Mouse (Mus musculus) neural tube, embryonic 13.5 days (tissue): ENCODE measurements at regions not wholly inside any gene's neighbourhood (a gene's known extent, or its start where the extent isn't known, plus 50 kb on each side); places are given as distances from the start of the nearest gene placed in this dataset.
A peak's percentile ranks its signal among the peaks of the same experiment; 100 is the strongest.
"Not testable (repeated sequence)": the region's sequence is repeated elsewhere in the genome, so short reads cannot be mapped to it uniquely, and the experiment has no call there.

Source experiments
- ATAC-seq: fragments of 200-750 bp; cut with Nextera tagmentation; 2 replicates; pipeline ENCODE4 v1.8.0; 2017; ENCODE audit warnings: low read depth, mild to moderate bottlenecking, moderate TSS enrichment, moderate library complexity
- H3K27ac ChIP-seq: fragments of 300-500 bp; sonication (generic); replicated peaks from 2 replicates; pipeline ENCODE4 v1.5.1; 2015; ENCODE audit warnings: moderate library complexity, mild to moderate bottlenecking, inconsistent platforms
- H3K27me3 ChIP-seq: fragments of 300-500 bp; sonication (generic); 2 replicates; pipeline ENCODE4 v1.6.1; 2015; ENCODE audit warnings: mild to moderate bottlenecking, inconsistent platforms
- H3K36me3 ChIP-seq: fragments of 300-500 bp; sonication (generic); 2 replicates; pipeline ENCODE4 v1.6.1; 2015; ENCODE audit warnings: mild to moderate bottlenecking, inconsistent platforms
- H3K4me1 ChIP-seq: fragments of 300-500 bp; sonication (generic); replicated peaks from 2 replicates; pipeline ENCODE4 v1.6.1; 2015; ENCODE audit warnings: inconsistent platforms
- H3K4me2 ChIP-seq: fragments of 300-500 bp; sonication (generic); 2 replicates; pipeline ENCODE4 v1.6.1; 2015; ENCODE audit warnings: inconsistent platforms, mild to moderate bottlenecking, moderate library complexity
- H3K4me3 ChIP-seq: fragments of 300-500 bp; sonication (generic); 2 replicates; pipeline ENCODE4 v1.5.1; 2015; ENCODE audit warnings: mild to moderate bottlenecking, inconsistent platforms
- H3K9ac ChIP-seq: fragments of 300-500 bp; sonication (generic); 2 replicates; pipeline ENCODE4 v1.6.1; 2015; ENCODE audit warnings: moderate library complexity, mild to moderate bottlenecking, inconsistent platforms
- H3K9me3 ChIP-seq: fragments of 300-500 bp; sonication (generic); 2 replicates; pipeline ENCODE4 v1.6.1; 2016; ENCODE audit warnings: inconsistent platforms
- WGBS: fragments of 180-500 bp; shearing (Covaris S2); methylation state at CpG from one replicate; pipeline ENCODE4 v1.1.7; 2015; 5-methylcytosine and 5-hydroxymethylcytosine counted together

DNA sequence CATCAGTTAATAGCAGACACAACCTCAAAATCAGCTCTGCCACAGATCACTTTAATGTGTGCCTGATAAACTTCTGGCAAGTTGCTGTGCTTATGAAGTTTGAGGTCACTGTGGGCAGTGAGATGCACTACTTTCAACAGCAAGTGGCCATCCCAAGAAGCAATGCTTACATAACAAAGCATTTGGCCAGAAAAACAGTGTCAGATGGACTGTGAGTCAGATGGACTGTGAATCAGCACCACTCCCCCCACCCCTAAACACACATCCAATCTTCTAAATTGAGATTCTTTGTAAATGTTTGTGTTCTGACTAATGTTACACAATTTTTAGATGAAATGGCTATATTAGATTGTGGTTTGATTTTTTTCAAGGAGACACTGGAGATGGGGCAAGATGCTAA lies 550.7 kb downstream of the Nxph1 start:
- Histone ChIP-seq H3K4me3 (no peak overlapping the region), H3K27ac (no peak overlapping the region), H3K27me3 (no peaks in the 10 kb centered on the region), H3K4me2 (no peak overlapping the region), H3K4me1 (no peaks in the 10 kb centered on the region), H3K9me3 (no peaks in the 10 kb centered on the region), H3K9ac (no peak overlapping the region), H3K36me3 (no peaks in the 10 kb centered on the region)
- ATAC-seq: no peak

DNA sequence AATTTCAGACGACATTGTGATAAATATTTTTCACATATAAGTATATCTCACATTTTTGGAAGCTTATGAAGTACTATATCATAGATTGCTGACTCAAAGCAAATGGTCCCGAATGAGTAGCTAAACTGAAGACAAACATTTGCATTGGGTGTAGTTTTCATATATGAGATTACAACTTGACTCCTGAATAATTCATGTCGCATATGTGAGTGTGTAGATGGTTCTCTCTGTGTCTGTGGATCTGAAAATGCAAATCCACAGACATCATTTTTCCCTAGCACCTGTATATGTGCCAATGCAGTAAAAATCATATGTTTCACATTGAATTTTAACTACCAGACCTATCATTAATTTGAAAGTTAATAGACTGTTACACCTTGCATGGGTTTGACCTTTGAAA lies 586.2 kb downstream of the Nxph1 start:
- no peaks in the 10 kb centered on the region for H3K4me1 ChIP-seq
- no peaks in the 10 kb centered on the region for H3K36me3 ChIP-seq
- no peak overlapping the region for H3K9ac ChIP-seq
- ATAC-seq: no peak
- no peaks in the 10 kb centered on the region for H3K9me3 ChIP-seq
- no peak overlapping the region for H3K4me3 ChIP-seq
- WGBS: 74% methylated on average over 3 of the region's 3 CpGs
- no peak overlapping the region for H3K27ac ChIP-seq
- no peak overlapping the region for H3K4me2 ChIP-seq
- no peaks in the 10 kb centered on the region for H3K27me3 ChIP-seq

DNA sequence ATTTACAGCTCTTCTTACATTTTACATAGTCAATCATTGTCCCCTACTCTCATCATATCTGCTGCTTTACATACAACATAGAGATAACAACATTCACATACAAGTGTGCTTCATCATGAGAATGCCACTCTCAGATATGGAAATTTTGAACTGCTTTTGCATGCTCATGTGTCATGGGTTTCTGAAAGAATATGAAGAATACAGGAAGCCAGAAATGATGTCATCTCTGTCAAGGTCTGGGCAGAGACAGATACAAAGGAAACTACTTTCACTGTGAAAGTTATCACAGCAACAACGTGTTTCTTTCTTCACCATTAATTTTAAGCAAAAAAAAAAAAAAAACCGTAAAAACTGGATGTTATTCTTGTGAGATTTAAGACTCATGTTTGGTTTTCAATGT lies 590.5 kb downstream of the Nxph1 start:
- no peak overlapping the region for H3K9ac ChIP-seq
- no peaks in the 10 kb centered on the region for H3K9me3 ChIP-seq
- H3K27me3 ChIP-seq: no peaks in the 10 kb centered on the region
- no peak for ATAC-seq
- H3K4me2 ChIP-seq: no peak overlapping the region
- no peak overlapping the region for H3K4me3 ChIP-seq
- H3K27ac ChIP-seq: no peak overlapping the region
- no peaks in the 10 kb centered on the region for H3K36me3 ChIP-seq
- 68% methylated on average over 2 of the region's 2 CpGs for WGBS
- H3K4me1 ChIP-seq: no peaks in the 10 kb centered on the region

DNA sequence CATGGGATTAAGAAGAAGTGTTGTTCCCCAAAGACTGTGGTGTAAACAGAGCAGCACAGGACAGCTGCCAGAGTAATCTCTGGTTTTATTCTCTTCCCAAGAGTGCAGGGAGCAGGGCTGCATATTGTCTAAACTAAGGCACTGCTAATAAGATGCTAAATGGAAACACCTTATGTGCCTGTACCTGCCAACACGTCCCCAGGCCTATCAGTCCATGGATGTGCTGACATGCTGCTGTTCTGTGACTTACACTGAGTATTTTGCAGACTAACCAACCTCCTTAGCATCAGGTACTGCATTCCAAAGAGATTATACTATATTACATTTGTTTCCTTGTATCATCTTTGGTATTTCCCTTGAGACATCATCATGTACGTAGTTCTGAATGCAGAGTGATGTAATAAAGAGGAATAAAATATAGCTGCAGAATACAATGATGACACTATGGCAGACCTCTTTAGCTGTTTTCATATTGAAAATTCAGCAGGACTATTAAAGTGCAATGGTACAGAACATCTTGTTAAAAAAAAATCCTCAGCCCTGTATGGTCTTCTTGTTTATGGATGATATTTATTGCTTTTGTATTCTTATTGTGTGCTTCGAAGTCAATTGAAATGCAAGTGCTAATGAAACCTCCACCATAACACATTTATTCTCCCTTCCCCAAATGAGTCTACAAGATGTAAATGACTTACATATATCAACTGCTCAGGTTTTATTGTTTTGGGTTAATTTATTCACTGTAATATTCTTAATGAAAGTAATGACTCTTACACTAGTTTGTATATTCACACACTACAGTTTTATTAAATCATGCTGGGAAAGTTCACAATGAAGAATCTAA lies 602.1 kb downstream of the Nxph1 start:
- Histone ChIP-seq H3K27me3 (no peaks in the 10 kb centered on the region), H3K9me3 (no peaks in the 10 kb centered on the region), H3K9ac (no peak overlapping the region), H3K4me1 (no peaks in the 10 kb centered on the region), H3K36me3 (no peaks in the 10 kb centered on the region), H3K4me3 (no peak overlapping the region), H3K27ac (peak overlapping the region; percentile 71; the same call in 1 of the 2 replicates), H3K4me2 (no peak overlapping the region)
- ATAC-seq: peak; percentile 88
- WGBS: 45% methylated on average over 3 of the region's 3 CpGs

DNA sequence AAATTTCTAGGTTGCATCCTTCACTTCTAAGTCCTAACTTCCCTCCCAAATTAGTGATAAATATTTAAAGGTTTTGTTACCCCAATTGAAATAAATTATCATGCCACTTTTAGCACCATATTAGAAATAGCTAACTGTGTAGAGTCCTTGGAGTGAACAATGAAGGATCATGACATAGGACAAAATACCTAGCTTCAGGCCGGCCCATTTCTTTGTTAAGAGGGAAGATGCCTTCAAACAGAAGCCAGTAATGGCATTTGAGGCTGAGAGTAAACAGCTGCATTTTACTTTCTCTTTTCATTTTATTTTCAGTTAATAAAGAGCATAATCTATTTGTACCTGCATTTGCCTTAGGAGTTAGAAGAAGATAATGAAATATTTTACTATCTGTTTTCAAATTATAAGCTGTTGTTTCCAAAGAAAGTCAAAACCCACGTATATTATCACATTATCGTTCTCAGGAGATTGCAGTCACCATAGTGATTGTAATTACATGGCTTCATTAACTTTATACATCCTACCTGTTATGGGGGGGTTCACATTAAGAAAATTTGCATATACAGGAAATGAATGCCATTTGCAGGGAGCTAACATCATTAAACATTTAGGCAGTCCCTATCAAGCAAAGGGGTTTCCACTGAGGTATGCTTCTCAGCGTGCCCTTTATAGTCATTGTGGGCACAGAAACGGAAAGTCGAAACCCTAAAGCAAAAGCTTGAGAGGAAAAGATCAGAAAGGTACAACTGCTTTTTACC lies 615.2 kb downstream of the Nxph1 start:
- no peak overlapping the region for H3K9ac ChIP-seq
- 52% methylated on average over 6 of the region's 6 CpGs for WGBS

DNA sequence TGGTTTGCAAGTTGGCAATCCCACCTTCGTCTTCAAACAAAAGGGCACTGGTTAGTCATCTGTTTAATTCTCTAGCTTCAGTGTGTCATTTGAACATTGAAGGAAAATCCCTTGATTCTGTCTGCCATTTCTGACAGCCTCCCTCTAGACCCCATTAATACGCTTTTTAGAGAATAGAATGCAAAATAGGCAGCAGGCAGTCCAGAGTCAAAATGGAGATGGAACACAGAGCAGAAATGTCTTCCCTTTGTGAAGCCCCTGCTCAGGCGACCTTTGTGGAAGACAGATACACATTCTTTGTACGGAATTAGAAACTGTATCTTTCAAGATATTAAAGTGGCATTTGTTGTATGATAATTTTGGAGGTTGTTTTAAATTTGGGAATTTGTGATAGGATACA lies 623.6 kb downstream of the Nxph1 start:
- no peaks in the 10 kb centered on the region for H3K36me3 ChIP-seq
- no peak for ATAC-seq
- 0 out of 2 replicates have a peak overlapping the region, but pooled peaks have one; percentile 2 for H3K27ac ChIP-seq
- no peaks in the 10 kb centered on the region for H3K27me3 ChIP-seq
- no peak overlapping the region for H3K4me2 ChIP-seq
- H3K9ac ChIP-seq: no peak overlapping the region
- H3K9me3 ChIP-seq: no peaks in the 10 kb centered on the region
- H3K4me1 ChIP-seq: no peaks in the 10 kb centered on the region
- 72% methylated on average over 4 of the region's 4 CpGs for WGBS
- H3K4me3 ChIP-seq: no peak overlapping the region

More for the DNA sequence above, 615.2 kb downstream of the Nxph1 start:
- peak overlapping the region; percentile 71 for H3K27ac ChIP-seq
- no peak overlapping the region for H3K4me2 ChIP-seq
- no peaks in the 10 kb centered on the region for H3K36me3 ChIP-seq
- no peaks in the 10 kb centered on the region for H3K9me3 ChIP-seq
- H3K4me1 ChIP-seq: no peaks in the 10 kb centered on the region
- no peaks in the 10 kb centered on the region for H3K27me3 ChIP-seq
- H3K4me3 ChIP-seq: no peak overlapping the region
- ATAC-seq: peak; percentile 95

DNA sequence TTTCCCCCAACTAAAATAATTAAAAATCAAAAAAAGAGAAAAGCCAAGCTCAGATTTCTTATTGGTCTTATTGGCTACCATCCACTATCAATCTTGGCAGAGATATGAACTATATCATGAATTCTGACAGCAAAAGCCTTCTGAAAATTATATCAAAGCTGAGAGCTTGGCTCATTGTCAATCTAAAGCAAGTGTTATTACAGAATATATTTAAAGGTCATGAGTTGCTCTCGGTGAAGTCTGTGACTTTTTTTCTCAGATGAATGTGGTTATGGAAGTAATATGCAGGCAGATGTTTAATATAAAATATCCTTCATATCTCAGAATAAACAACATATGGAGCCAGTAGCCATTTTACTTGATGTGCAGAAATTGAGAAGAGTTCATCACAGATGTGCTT lies 645.2 kb downstream of the Nxph1 start:
- H3K27me3 ChIP-seq: no peaks in the 10 kb centered on the region
- no peak overlapping the region for H3K9ac ChIP-seq
- 76% methylated on average over 1 of the region's 1 CpGs for WGBS
- ATAC-seq: no peak
- H3K9me3 ChIP-seq: no peaks in the 10 kb centered on the region
- no peak overlapping the region for H3K27ac ChIP-seq
- no peaks in the 10 kb centered on the region for H3K36me3 ChIP-seq
- no peak overlapping the region for H3K4me3 ChIP-seq
- H3K4me2 ChIP-seq: no peak overlapping the region
- H3K4me1 ChIP-seq: no peaks in the 10 kb centered on the region

DNA sequence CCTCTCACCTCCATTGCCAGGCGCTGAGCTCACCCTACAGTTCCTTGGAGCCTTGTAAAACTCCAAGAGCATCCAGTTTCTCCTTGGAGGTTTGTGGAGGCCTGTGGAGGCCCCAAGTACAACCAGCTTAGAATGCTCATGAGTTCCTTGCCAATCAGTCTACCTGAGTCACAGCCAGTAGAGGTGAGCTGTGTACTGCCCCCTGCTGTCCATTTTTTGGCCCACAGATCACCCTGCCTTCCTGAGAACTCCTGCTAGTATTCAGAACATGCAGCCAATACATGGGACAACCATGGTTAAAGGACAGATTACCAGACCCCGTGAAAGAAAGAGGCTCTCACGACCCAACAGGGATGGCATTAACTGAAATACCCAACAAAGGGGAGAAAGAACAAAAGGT lies 651.2 kb downstream of the Nxph1 start:
- H3K36me3 ChIP-seq: no peaks in the 10 kb centered on the region
- peaks cover 5% of the 10 kb centered on the region; the same call in 1 of the 2 replicates for H3K9me3 ChIP-seq
- H3K4me3 ChIP-seq: no peak overlapping the region
- no peak overlapping the region for H3K4me2 ChIP-seq
- H3K27me3 ChIP-seq: no peaks in the 10 kb centered on the region
- no peaks in the 10 kb centered on the region for H3K4me1 ChIP-seq
- WGBS: 87% methylated on average over 3 of the region's 3 CpGs
- H3K9ac ChIP-seq: no peak overlapping the region
- no peak overlapping the region for H3K27ac ChIP-seq
- ATAC-seq: no peak

DNA sequence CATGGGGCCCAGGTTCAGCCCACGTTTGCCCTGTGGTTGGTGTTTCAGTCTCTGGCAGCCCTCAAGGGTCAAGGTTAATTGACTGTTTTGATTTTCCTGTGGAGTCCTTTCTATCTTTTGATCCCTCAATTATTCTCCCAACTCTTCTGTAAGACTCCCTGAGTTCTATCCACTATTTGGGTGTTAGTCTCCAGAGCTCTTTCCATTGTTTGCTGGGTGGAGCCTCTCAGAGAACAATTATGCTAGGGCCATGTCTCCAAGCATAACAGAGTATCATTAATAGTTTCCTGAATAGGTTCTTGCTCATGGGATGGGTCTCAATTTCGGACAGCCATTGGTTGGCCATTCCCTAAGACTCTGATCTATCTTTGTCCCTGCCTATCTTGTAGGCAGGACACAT lies 685.7 kb downstream of the Nxph1 start:
- 58% methylated on average over 2 of the region's 2 CpGs for WGBS

DNA sequence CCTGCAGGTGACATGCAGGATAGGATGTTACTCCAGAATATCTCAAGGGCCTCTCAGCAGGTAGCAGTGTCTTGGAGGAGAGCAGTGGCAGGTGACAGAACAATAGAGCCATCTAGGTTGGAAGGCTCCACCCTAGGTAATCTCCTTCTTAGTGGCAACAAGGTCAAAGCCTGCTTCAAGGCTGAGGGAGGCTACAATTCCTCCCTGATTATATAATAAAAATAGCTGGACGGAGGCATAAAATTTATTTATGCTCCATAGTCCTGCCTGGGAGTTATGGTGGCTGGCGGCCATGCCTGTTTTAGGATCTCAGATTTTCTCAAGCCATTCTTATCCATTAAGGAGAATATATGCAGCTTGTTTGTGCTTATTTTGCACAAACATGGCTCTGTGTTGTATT lies 695.2 kb downstream of the Nxph1 start:
- not testable (repeated sequence) for H3K36me3 ChIP-seq

More for the DNA sequence above, 685.7 kb downstream of the Nxph1 start:
- Histone ChIP-seq H3K4me2 (no peak overlapping the region), H3K9me3 (no peaks in the 10 kb centered on the region), H3K36me3 (no peaks in the 10 kb centered on the region), H3K9ac (no peak overlapping the region), H3K27ac (no peak overlapping the region), H3K4me3 (no peak overlapping the region), H3K27me3 (no peaks in the 10 kb centered on the region), H3K4me1 (no peaks in the 10 kb centered on the region)
- no peak for ATAC-seq

DNA sequence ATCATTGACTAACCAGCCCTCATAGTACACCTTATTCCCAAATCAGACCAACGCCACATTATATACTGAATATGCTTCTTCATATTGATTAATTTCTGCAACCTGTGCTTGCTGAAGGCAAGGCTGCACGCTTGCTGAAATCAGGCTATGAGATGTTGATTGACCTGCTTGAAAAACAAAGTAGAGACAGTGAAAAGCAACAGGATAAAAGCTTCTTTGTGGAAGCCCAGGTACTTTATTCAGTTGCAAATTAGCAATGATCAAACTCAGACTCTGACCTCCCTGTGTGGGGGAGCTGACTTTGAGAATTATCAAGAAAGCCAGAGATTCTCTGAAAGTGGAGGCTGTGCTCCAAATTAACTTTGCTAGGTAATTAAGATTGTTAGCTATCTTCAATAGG lies 695.7 kb downstream of the Nxph1 start:
- H3K9ac ChIP-seq, H3K4me2 ChIP-seq, H3K4me3 ChIP-seq, H3K4me1 ChIP-seq, ATAC-seq, H3K27me3 ChIP-seq, H3K36me3 ChIP-seq, H3K27ac ChIP-seq, H3K9me3 ChIP-seq: not testable (repeated sequence)
- WGBS: 80% methylated on average over 2 of the region's 2 CpGs

More for the DNA sequence above, 695.2 kb downstream of the Nxph1 start:
- H3K4me2 ChIP-seq, H3K4me3 ChIP-seq, H3K9ac ChIP-seq, H3K27me3 ChIP-seq, H3K4me1 ChIP-seq, H3K9me3 ChIP-seq, H3K27ac ChIP-seq, ATAC-seq: not testable (repeated sequence)
- 89% methylated on average over 2 of the region's 2 CpGs for whole genome bisulfite sequencing

DNA sequence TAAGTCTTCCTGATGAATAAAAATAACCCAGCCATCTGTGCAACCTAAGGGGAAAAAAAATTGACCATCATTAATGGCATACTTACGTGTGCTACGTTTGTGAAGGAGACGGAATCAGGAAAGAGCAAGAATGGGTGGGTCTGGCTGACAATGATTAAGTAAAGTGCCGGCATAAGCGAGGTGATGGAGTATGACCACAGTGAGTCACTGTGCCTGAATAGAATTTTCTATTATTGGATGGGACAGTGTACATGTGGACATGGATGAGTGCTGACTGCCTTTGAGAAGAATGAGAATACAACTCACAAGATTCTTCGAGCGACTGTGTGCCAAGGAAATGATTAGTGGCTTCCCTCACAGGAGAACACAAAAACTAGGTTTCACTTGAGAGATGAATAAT lies 711.4 kb downstream of the Nxph1 start:
- no peak for ATAC-seq
- H3K4me1 ChIP-seq: no peaks in the 10 kb centered on the region
- no peak overlapping the region for H3K4me3 ChIP-seq
- no peaks in the 10 kb centered on the region for H3K36me3 ChIP-seq
- H3K27me3 ChIP-seq: no peaks in the 10 kb centered on the region
- no peak overlapping the region for H3K27ac ChIP-seq
- WGBS: 75% methylated on average over 7 of the region's 7 CpGs
- H3K9me3 ChIP-seq: no peaks in the 10 kb centered on the region
- H3K9ac ChIP-seq: no peak overlapping the region
- no peak overlapping the region for H3K4me2 ChIP-seq
